Comparison of ENCODE assay signal across 18 mouse cellular contexts in genomic region chr3:143988037-143988436, GRCm38 (mm10).
DNase-seq lines count a peak whose midpoint lies in the region; TF ChIP-seq lines count a peak whose summit lies in the region.
"Had no signal": no experiment of that assay in that cellular context is flagged by ENCODE, and none has a peak within 500 bp of the region (broad histone marks: within the 10 kb centered on the region; RNA-seq: fewer than 3 reads in every experiment).

No protein-coding gene starts in this region.

- TF ChIP-seq CTCF in left cerebral cortex, adult 2 months (IDR thresholded peaks at IDR 0.05), result peak; percentile 32
- TF ChIP-seq CTCF in E14TG2a.4 (conservative IDR thresholded peaks at IDR 0.05; ENCODE audit: low read length), result peak; percentile 90
- TF ChIP-seq CTCF in brain, embryonic 14.5 days (IDR thresholded peaks at IDR 0.05; ENCODE audit: borderline replicate concordance, extremely low read depth, insufficient read depth, insufficient read length), result peak; percentile 28; the same call in 1 of the 2 replicates

- no peak for TF ChIP-seq POLR2A in brain, embryonic 14.5 days (IDR thresholded peaks at IDR 0.05; ENCODE audit: borderline replicate concordance, extremely low read depth, insufficient read depth, insufficient read length, poor library complexity, severe bottlenecking)

- no peak overlapping the region for H3K4me3 ChIP-seq in left cerebral cortex, adult 2 months
- no peak overlapping the region for H3K4me3 ChIP-seq in E14TG2a.4 (replicated peaks; ENCODE audit: low read length)
- H3K4me3 ChIP-seq: erythroblast, embryonic 14.5 days; limb, embryonic 15.5 days; lung, embryonic 15.5 days; midbrain, embryonic 12.5 days; myocyte; neural tube, embryonic 15.5 days had no signal

- no peak overlapping the region for H3K27ac ChIP-seq in left cerebral cortex, adult 2 months
- H3K27ac ChIP-seq: limb, embryonic 15.5 days; lung, embryonic 15.5 days; midbrain, embryonic 12.5 days; neural tube, embryonic 15.5 days had no signal

- peaks cover 7% of the 10 kb centered on the region; the same call in 1 of the 2 replicates for H3K9me3 ChIP-seq in E14TG2a.4 (ENCODE audit: low read length)
- H3K9me3 ChIP-seq: limb, embryonic 15.5 days; lung, embryonic 15.5 days; midbrain, embryonic 12.5 days; neural tube, embryonic 15.5 days had no signal

- no peaks in the 10 kb centered on the region for H3K36me3 ChIP-seq in E14TG2a.4 (ENCODE audit: insufficient read depth, low read length)
- H3K36me3 ChIP-seq: limb, embryonic 15.5 days; lung, embryonic 15.5 days; midbrain, embryonic 12.5 days; neural tube, embryonic 15.5 days had no signal

- intact Hi-C loops in left cerebral cortex, adult 2 months (cut with DNase I), result no loop called here

- H3K27me3 ChIP-seq in E14TG2a.4 (ENCODE audit: insufficient read depth, low read length), result no peaks in the 10 kb centered on the region
- H3K27me3 ChIP-seq: limb, embryonic 15.5 days; lung, embryonic 15.5 days; midbrain, embryonic 12.5 days; neural tube, embryonic 15.5 days had no signal

- no peaks in the 10 kb centered on the region for H3K4me1 ChIP-seq in E14TG2a.4 (replicated peaks; ENCODE audit: low read depth, low read length)
- H3K4me1 ChIP-seq: limb, embryonic 15.5 days; lung, embryonic 15.5 days; neural tube, embryonic 15.5 days had no signal

- peak; percentile 9 to 10 for DNase-seq in cerebellum, postnatal 10 days
- no peak for DNase-seq in cerebellum, adult 11-12 months
- no peak for DNase-seq in left cerebral cortex, adult 2 months (ENCODE audit: extremely low spot score in 1 of 2, low spot score in 2 of 2)
- DNase-seq in left cerebral cortex, adult 9 months (ENCODE audit: low spot score in 2 of 2), result no peak
- no peak for DNase-seq in brain, embryonic 14.5 days (ENCODE audit: low read depth)
- DNase-seq in spleen, adult 18-20 months, result no peak
- no peak for DNase-seq in kidney, postnatal 25 days
- DNase-seq: cerebellum, adult 18-20 months; kidney, adult 18-20 months; kidney, postnatal 14 days; right cerebral cortex, postnatal 4 days had no signal

Comparison
In these comparisons a context has a peak if more than half of its experiments do, and no peak if none do; other contexts are left out.
1. DNase-seq: peak in cerebellum, postnatal 10 days (2 of 2); none in cerebellum, adult 11-12 months (single experiment), left cerebral cortex, adult 2 months (0 of 2), left cerebral cortex, adult 9 months (0 of 2), brain, embryonic 14.5 days (single experiment), spleen, adult 18-20 months (0 of 2) and kidney, postnatal 25 days (0 of 2).
2. CTCF ChIP-seq: peak in every context shown above with its lines; median percentile 90 in E14TG2a.4; 32 in left cerebral cortex, adult 2 months; 28 in brain, embryonic 14.5 days.